Mouse (Mus musculus) spleen, postnatal 14 days (tissue): ENCODE data around the gene Cnot9.
A peak's percentile ranks its signal among the peaks of the same experiment; 100 is the strongest.
"Not testable (repeated sequence)": the region's sequence is repeated elsewhere in the genome, so short reads cannot be mapped to it uniquely, and the experiment has no call there.

ENCODE experiments used
- DNase-seq, 2 experiments: peaks; one replicate each; pipeline ENCODE4 v3.0.0; 2021 to 2022; ENCODE audit warnings: low spot score in 2 of 2

Gene Cnot9

DNA sequence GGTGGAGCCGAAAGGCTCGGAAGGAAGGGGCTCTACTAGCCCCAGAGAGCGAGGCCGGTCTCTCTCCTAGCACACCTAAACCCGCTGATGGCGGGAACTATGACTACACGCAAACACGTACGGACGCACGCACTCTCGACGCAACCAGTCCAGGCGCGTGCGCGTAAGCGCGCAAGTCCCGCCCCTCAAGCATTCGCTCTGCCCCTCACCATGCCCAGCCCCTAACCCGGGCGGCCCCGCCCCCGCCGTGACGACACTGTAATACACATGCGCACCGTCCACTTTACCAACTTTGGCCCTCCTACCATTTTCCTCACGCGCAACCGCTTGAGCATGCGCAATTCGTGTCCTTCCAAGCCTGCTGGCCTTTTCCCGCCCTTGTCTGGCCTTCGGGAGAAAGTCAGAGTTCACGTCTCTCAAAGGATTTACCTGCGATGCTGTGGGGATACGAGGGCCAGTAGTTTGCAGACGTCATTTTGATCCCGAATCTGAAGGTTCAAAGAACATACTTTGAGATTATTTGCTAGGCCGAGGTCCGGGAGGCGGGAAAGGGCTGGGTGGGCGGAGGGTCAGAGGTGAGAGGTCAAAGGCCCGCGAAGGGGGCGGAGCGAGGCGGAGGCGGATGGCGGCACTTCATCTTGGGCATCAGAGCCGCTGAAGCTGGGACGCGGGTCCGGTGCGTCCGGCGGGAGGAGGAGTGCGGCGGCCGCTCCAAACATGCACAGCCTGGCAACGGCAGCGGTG is at the start of gene Cnot9:
Gene Cnot9, plus strand, starts transcription at position 338 of the 744 bp plus-strand sequence.
- DNase-seq = peak; percentile 100

GRCm38 (mm10) chr1:74460273-74460672 is 45.6 kb upstream of the Cnot9 start:
- peak in 1 of 2 experiments; percentile 11 for DNase-seq

DNA sequence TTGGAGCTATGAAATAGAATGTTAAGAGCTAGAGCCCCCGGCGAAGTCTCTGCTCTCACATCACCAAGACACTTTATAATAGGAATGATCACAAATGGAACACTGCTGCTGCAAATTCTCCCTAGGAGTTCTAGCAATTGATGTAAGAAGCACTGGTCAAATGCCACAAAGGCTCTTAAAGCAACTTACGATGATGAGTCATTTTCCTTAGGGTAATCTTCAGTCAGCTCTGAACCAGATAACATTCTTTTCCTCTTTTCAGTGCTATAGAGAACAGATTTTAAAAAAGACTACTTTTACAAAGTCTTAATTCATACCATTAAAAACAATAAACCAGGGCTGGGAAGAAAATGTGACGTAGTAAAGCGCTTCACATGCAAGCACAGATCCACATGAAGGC is 20.1 kb upstream of the Cnot9 start:
- DNase-seq = no peak

GRCm38 (mm10) chr1:74501106-74501505 is 4.8 kb upstream of the Cnot9 start:
- DNase-seq = no peak

GRCm38 (mm10) chr1:74505393-74505720 is 501 bp upstream of the Cnot9 start:
- DNase-seq = no peak

DNA sequence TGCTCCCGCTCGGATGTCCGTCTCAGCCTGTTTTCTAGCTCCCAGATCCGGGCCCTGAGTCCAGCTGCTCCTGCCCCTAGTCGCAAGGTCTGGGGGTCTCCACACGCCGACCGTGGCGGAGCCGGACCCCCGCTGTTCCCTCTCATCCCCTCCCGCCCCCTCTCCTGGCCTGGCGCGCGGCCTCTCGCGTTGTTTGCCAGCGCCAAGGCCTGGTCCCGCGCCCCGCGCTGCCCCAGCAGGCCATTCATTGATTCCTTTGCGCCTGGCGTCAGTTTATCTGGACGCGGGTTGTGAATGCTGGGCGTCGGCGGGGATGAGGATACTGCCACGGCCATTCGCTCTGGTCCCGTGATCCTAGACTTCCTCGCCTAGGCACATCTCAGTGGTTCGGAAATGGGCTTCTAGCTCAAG is 618 bp downstream of the Cnot9 start:
- DNase-seq = peak; percentile 22 to 47

- DNase-seq = no peak
Observed at GRCm38 (mm10) chr1:74507780-74508179, 1.9 kb downstream of the Cnot9 start.

DNA sequence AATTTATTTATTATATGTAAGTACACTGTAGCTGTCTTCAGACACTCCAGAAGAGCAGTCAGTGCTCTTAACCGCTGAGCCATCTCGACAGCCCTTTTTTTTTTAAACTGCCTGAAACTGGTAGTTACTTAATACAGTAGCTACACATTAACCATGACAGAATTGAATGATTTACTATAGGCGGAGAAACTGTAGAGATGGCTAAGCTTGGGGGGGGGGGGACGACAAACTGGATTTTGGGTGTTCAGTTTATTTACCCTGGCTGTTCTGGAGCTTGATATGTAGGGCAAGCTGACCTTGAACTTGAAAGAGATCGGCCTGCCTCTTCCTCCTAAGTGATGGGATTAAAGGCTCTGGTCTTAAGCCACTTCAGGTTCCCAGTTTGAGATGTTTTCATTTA is 5.4 kb downstream of the Cnot9 start:
- DNase-seq = no peak

- not testable (repeated sequence) for DNase-seq
Observed at GRCm38 (mm10) chr1:74512999-74513398, 7.1 kb downstream of the Cnot9 start.

DNA sequence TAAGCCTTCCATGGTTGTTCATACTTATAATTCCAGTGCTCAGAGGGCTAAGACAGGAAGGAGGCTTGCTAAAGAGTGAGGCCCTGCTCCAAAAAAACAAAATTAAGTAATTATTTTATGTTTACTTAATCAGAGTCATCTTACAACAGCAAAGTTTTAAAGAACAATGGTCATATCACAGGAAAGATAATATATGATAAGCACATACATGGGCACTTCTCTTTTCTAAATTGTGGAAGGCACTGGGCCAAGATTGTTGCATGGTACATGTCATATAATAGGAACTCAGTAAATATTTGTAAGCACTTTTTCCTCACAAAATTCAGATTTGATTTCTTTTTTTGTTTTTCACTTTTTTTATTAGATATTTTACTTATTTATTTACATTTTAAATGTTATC is 14.0 kb downstream of the Cnot9 start:
- no peak for DNase-seq

- no peak for DNase-seq
Observed at GRCm38 (mm10) chr1:74524746-74525145, 18.9 kb downstream of the Cnot9 start.

DNA sequence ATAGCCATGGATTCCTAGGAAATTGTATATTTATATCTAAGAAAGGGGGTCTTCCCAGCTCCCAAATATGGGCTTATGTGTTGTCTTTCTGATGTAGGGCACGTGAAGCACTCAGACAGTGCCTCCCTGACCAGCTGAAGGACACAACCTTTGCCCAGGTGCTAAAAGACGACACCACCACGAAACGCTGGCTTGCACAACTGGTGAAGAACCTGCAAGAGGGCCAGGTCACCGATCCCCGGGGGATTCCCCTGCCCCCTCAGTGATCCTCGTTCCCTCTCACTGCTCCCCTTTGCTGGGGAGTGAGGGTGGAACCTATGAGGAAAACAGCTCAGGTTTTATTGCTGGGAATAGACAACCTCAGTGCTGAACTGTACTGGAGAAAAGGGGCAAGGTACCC is 22.7 kb downstream of the Cnot9 start:
- DNase-seq = no peak

GRCm38 (mm10) chr1:74538650-74539049 is 32.8 kb downstream of the Cnot9 start:
- no peak for DNase-seq

GRCm38 (mm10) chr1:74542451-74542961 is 36.6 kb downstream of the Cnot9 start, which contains the start of gene Plcd4:
Plcd4 (plus strand) TSS chr1:74542888.
- DNase-seq = no peak

DNA sequence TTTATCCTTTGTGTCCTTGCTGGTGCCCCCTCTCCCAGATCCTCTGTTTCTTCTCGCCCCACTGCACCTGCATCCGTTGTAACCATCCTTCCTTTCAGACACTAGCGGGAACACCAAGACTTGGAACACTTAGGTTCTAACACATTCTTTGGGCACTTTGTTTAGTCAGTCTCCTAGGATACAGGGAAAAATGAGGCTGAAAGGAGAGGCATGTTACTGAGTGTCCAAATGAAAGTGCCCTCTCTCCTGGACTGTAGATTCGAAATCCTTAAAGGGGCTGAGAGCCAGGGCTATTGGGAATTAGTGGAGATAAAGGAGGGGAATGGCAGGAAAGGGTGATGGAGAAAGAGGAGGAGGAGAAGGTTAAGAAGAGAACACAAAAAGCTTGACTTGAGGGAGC is 38.3 kb downstream of the Cnot9 start, which contains the start of gene Usp37:
Gene Usp37, minus strand, starts transcription at position 101 of the 400 bp plus-strand sequence.
- DNase-seq = no peak

GRCm38 (mm10) chr1:74559061-74559460 is 53.2 kb downstream of the Cnot9 start:
- no peak for DNase-seq

DNA sequence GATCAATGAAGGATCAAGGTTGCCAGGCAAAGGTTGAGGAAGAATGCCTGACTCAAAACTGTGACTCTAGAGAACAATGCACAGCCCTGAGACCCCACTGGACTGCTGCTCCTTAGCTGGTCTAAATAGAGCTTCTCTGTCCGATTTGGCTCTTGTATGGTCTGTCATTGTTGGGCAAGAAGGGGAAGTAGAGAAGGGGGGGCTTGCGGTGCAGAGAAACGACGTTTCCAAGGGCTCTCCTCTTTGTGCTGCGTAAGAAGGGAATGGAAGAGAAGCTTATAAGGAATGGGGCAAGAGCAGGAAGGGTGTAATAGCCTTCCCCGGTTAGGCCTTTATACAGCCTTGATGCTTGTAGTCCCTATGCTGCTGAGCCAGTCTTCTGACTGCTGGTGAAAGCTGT is 60.0 kb downstream of the Cnot9 start:
- no peak for DNase-seq

DNA sequence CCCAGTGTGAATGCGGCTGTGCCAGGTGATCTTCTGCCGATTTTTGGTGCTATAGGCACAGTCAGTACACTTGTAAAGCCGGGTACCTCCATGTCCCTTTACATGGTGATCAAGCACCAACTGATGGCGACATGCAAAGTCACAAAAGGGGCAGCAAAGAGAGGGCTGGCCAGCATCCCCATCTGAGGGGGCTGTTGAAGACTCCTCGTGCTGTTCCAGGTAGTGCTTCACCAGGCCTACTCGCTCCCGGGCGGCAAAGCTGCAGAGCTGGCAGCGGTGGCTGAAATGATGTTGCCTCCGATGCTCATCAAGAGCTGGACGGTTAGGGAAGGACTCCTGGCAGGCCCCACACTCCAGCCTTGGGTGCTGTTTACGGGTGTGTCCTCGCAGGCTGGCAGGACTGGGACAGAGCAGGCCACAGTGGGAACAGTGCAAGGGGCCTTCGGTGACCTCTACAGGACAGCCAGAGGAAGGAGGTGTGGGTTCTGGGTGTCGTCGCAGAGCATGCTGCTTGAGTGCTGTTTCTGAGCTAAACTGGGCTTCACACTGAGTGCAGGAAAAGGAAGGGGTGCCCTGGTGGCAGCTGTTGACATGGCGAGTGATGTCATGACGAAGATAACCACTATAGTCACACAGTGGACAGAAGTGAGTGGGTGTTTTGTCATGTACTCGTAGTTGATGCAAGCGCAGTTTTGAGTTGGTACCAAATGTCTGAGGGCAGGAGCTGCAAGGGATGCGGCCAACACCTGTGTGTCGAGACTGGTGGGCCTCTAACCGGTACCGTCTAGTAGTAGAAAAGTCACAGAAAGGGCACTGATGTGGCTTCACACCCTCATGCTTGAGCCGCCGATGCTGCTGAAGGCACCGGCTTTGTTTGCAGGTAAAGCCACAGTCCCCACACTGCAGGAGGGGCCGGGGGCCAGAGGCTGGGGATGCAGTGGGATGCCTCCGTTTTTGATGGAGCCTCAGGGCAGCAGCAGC is 64.2 kb downstream of the Cnot9 start:
- no peak for DNase-seq
